Mouse (Mus musculus) thymus, adult 2 months (tissue): ENCODE measurements around the gene Nup107. TPM values are rescaled to one million over a fixed set of nuclear protein-coding genes. Genes with fewer than 3 reads are reported as not detected.

Experiments used
- DNase-seq: peaks from one replicate; pipeline ENCODE4 v3.0.0; 2021
- H3K27ac ChIP-seq: fragments of 200-500 bp; 2 replicates; pipeline ENCODE4 v1.5.1; 2012; ENCODE audit warnings: low read length, control low read depth; ENCODE audit not compliant: control insufficient read depth, insufficient read depth
- H3K27me3 ChIP-seq: fragments of 200-500 bp; 2 replicates; pipeline ENCODE4 v1.6.1; 2012; ENCODE audit warnings: mild to moderate bottlenecking, low read length, moderate library complexity, mixed read lengths; ENCODE audit not compliant: control insufficient read depth, insufficient read depth
- H3K36me3 ChIP-seq: fragments of 200-500 bp; 2 replicates; pipeline ENCODE4 v1.6.1; 2012; ENCODE audit warnings: mild to moderate bottlenecking, low read length, moderate library complexity; ENCODE audit not compliant: control insufficient read depth, insufficient read depth
- H3K4me1 ChIP-seq: fragments of 200-500 bp; replicated peaks from 2 replicates; pipeline ENCODE4 v1.6.1; 2012; ENCODE audit warnings: low read length; ENCODE audit not compliant: control insufficient read depth, insufficient read depth
- H3K4me3 ChIP-seq: fragments of 200-500 bp; 2 replicates; pipeline ENCODE4 v1.5.1; 2012; ENCODE audit warnings: mild to moderate bottlenecking, low read length, control low read depth, moderate library complexity; ENCODE audit not compliant: control insufficient read depth, insufficient read depth
- CTCF ChIP-seq: fragments of 200-500 bp; IDR thresholded peaks from 2 replicates; pipeline ENCODE4 v1.5.1; 2012; ENCODE audit warnings: mild to moderate bottlenecking, control low read depth, low read length, moderate library complexity, borderline replicate concordance; ENCODE audit not compliant: control insufficient read depth, poor library complexity, insufficient read depth; ENCODE audit errors: extremely low read depth
- POLR2A ChIP-seq: fragments of 200-500 bp; IDR thresholded peaks from 2 replicates; pipeline ENCODE4 v1.6.1; 2012; ENCODE audit warnings: mild to moderate bottlenecking, low read length, control low read depth, moderate library complexity; ENCODE audit not compliant: control insufficient read depth, poor library complexity, insufficient read depth; ENCODE audit errors: extremely low read depth
- WGBS: fragments of 180-500 bp; shearing (Covaris S2); methylation state at CpG from one replicate; pipeline ENCODE4 v1.1.7; 2018; 5-methylcytosine and 5-hydroxymethylcytosine counted together
- polyA plus RNA-seq: library from polyadenylated mRNA; depleted of rRNA; stranded (reverse); fragments of >200 nt; gene quantifications from 2 replicates; pipeline ENCODE4 v1.2.3, GENCODE M21; 2012; rRNA removed

The Nup107 gene
- polyA plus RNA-seq, result 21.4 and 26.1 TPM in 2 replicates

GRCm38 (mm10) chr10:117792141-117793091 is at the start of gene Nup107:
Gene Nup107, minus strand, starts transcription at chr10:117792705.
- H3K27me3 ChIP-seq, result no peaks in the 10 kb centered on the region
- peaks cover 10% of the 10 kb centered on the region for H3K4me1 ChIP-seq
- DNase-seq, result peak; percentile 100
- H3K4me3 ChIP-seq, result peak within 1 kb of the TSS; percentile 80
- H3K36me3 ChIP-seq, result peaks cover 6% of the 10 kb centered on the region; the same call in 1 of the 2 replicates
- peak within 1 kb of the TSS; percentile 47; the same call in 1 of the 2 replicates for H3K27ac ChIP-seq
- peak; percentile 79 for TF ChIP-seq POLR2A
- peak; percentile 69; the same call in 1 of the 2 replicates for TF ChIP-seq CTCF
- WGBS, result under 1% methylated on average over 75 of the region's 75 CpGs

DNA sequence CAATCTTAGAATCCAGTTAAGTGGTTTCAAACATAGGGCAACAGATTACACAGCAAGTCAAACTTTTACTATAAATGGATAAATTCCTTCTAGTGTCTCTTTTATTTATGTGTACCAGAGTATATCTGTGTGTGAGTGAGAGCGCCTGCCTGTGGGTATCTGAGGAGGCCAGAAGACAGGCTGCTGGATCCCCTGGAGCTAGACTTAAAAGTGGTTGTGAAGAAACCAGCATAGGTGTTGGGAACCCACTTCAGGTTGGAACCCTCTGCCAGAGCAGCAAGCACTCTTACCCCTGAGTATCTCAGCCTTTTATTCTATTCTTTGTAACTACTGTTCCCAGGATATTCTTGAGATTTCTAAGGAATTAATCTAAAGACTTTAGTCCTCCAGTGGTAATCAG is 49.3 kb upstream of the Nup107 start:
- Histone ChIP-seq H3K4me1 (peaks cover 16% of the 10 kb centered on the region), H3K4me3 (no peak overlapping the region), H3K36me3 (no peaks in the 10 kb centered on the region), H3K27me3 (no peaks in the 10 kb centered on the region), H3K27ac (no peak overlapping the region)
- WGBS, result 80% methylated on average over 1 of the region's 1 CpGs
- DNase-seq, result no peak
- TF ChIP-seq CTCF, result no peak
- TF ChIP-seq POLR2A, result no peak

- no peak for TF ChIP-seq CTCF
- TF ChIP-seq POLR2A, result no peak
- no peak overlapping the region for H3K4me3 ChIP-seq
- H3K4me1 ChIP-seq, result peaks cover 17% of the 10 kb centered on the region
- H3K27ac ChIP-seq, result no peak overlapping the region
- H3K36me3 ChIP-seq, result no peaks in the 10 kb centered on the region
- no peak for DNase-seq
- WGBS, result 30% methylated on average over 5 of the region's 5 CpGs
- H3K27me3 ChIP-seq, result no peaks in the 10 kb centered on the region
Measured at GRCm38 (mm10) chr10:117840431-117840995, 48.0 kb upstream of the Nup107 start.

GRCm38 (mm10) chr10:117839737-117840136 is 47.2 kb upstream of the Nup107 start:
- no peak overlapping the region for H3K4me3 ChIP-seq
- H3K27ac ChIP-seq, result no peak overlapping the region
- H3K27me3 ChIP-seq, result no peaks in the 10 kb centered on the region

GRCm38 (mm10) chr10:117838924-117839323 is 46.4 kb upstream of the Nup107 start:
- Histone ChIP-seq H3K27ac (no peak overlapping the region), H3K4me3 (no peak overlapping the region), H3K27me3 (no peaks in the 10 kb centered on the region), H3K36me3 (no peaks in the 10 kb centered on the region), H3K4me1 (peaks cover 20% of the 10 kb centered on the region)
- DNase-seq, result peak; percentile 21
- 94% methylated on average over 3 of the region's 3 CpGs for WGBS
- TF ChIP-seq POLR2A (no peak), CTCF (no peak)

More at GRCm38 (mm10) chr10:117839737-117840136, 47.2 kb upstream of the Nup107 start:
- DNase-seq, result no peak
- Histone ChIP-seq H3K4me1 (peaks cover 20% of the 10 kb centered on the region), H3K36me3 (no peaks in the 10 kb centered on the region)
- WGBS, result 77% methylated on average over 3 of the region's 3 CpGs
- no peak for TF ChIP-seq CTCF
- TF ChIP-seq POLR2A, result no peak

DNA sequence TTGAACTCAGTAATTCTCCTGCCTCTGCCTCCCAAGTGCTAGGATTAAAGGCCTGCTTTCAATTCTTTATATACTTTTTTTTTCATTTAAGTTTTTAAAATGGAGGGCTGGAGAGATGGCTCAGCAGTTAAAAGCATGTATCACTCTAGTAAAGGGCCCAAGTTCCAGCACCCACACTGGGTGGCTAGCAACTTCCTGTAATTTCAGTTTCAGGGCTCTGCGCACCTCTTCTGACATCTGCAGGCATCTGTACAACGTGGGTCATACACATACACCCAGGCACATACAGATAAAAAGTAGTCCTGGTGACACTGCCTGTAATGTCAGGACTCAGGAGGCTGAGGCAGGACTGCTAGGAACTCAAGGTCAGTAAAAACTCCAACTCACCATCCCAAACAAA is 43.8 kb upstream of the Nup107 start:
- Histone ChIP-seq H3K4me1 (peaks cover 21% of the 10 kb centered on the region), H3K36me3 (no peaks in the 10 kb centered on the region), H3K27ac (no peak overlapping the region), H3K27me3 (no peaks in the 10 kb centered on the region), H3K4me3 (no peak overlapping the region)
- TF ChIP-seq CTCF, result no peak
- no peak for TF ChIP-seq POLR2A
- DNase-seq, result peak; percentile 37
- 9% methylated on average over 2 of the region's 2 CpGs for WGBS
